Mouse (Mus musculus) midbrain, embryonic 14.5 days (tissue): ENCODE data around the gene Aadac. TPM values are rescaled to one million over a fixed set of nuclear protein-coding genes. Genes with fewer than 3 reads are reported as not detected.

Experiments
- ATAC-seq: fragments of 200-750 bp; cut with Nextera tagmentation; 2 replicates; pipeline ENCODE4 v1.8.0; 2017; ENCODE audit warnings: moderate number of reproducible peaks, moderate library complexity; ENCODE audit not compliant: low FRiP score, low TSS enrichment
- DNase-seq: peaks from one replicate; pipeline ENCODE4 v3.0.0-alpha.2; 2015
- H3K27ac ChIP-seq: fragments of 300-500 bp; sonication (generic); replicated peaks from 2 replicates; pipeline ENCODE4 v1.5.1; 2014; ENCODE audit warnings: mild to moderate bottlenecking, low read depth, low read length, moderate library complexity
- H3K27me3 ChIP-seq: fragments of 300-500 bp; sonication (generic); 2 replicates; pipeline ENCODE4 v1.6.1; 2014; ENCODE audit warnings: low read length, control low read depth, mixed read lengths; ENCODE audit not compliant: control insufficient read depth, insufficient read depth
- H3K36me3 ChIP-seq: fragments of 300-500 bp; sonication (generic); 2 replicates; pipeline ENCODE4 v1.6.1; 2014; ENCODE audit warnings: low read length, control low read depth; ENCODE audit not compliant: control insufficient read depth, insufficient read depth
- H3K4me1 ChIP-seq: fragments of 300-500 bp; sonication (generic); 2 replicates; pipeline ENCODE4 v1.6.1; 2014; ENCODE audit warnings: mild to moderate bottlenecking, antibody characterized with exemption, low read length, control low read depth; ENCODE audit not compliant: control insufficient read depth, insufficient read depth
- H3K4me2 ChIP-seq: fragments of 300-500 bp; sonication (generic); 2 replicates; pipeline ENCODE4 v1.6.1; 2014; ENCODE audit warnings: mild to moderate bottlenecking, low read length, moderate library complexity
- H3K4me3 ChIP-seq: fragments of 300-500 bp; sonication (generic); replicated peaks from 2 replicates; pipeline ENCODE4 v1.5.1; 2014; ENCODE audit warnings: low read depth, low read length
- H3K9ac ChIP-seq: fragments of 300-500 bp; sonication (generic); replicated peaks from 2 replicates; pipeline ENCODE4 v1.6.1; 2014; ENCODE audit warnings: mild to moderate bottlenecking, low read length, moderate library complexity
- H3K9me3 ChIP-seq: fragments of 300-500 bp; sonication (generic); 2 replicates; pipeline ENCODE4 v1.6.1; 2016; ENCODE audit warnings: low read length, control low read depth, mixed read lengths; ENCODE audit not compliant: control insufficient read depth
- WGBS: fragments of 180-500 bp; shearing (Covaris S2); extraction: QIAGEN DNeasy Blood & Tissue Kit; methylation state at CpG from one replicate; pipeline ENCODE4 v1.1.7; 2014; 5-methylcytosine and 5-hydroxymethylcytosine counted together
- polyA plus RNA-seq: library from polyadenylated mRNA; unstranded; fragments of >200 nt; fragmentation: Nextera tagmentation; extraction: Ambion mirVana; gene quantifications from 2 replicates; pipeline ENCODE4 v1.2.1, GENCODE M21; 2014

Gene Aadac
- polyA plus RNA-seq, 1 experiment from 2014 or later = not detected

DNA sequence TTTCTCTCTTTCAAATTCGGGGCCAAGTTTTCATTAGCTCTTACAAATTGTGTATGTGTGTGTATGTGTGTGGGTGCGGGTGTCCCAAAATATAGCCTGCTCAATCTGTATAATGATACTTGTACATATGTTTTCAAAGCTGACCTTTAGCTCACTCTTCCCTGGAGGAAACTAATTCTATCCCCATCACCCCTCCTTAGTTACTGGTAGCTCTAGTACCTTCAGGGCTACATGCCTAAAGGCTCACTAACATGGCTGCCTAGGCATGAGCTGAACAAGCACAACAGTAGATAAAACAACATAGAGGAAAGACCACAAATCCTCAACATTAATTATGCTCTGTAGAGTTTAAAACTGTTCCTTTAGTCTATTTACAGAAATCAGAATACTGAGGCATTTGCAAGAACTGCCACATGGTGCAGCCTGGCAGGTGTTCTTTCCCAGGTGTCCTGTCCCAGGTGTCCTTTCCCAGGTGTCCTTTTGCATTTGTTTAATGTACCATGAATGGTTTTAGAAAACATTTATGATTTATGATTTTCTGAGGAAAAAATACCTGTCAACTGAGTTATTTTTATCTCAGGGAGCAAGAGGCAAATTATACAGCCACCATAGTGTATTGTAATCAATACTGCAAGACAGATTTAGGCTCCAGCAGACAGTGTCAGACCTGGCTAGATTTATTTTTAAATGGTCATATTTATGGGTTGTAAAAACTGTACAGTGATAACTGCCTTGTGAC, 31.7 kb downstream of the Aadac start:
- H3K4me2 ChIP-seq = no peak overlapping the region
- H3K27me3 ChIP-seq = no peaks in the 10 kb centered on the region
- ATAC-seq (no peak), DNase-seq (no peak)
- WGBS = 89% methylated on average over 2 of the region's 2 CpGs
- H3K4me3 ChIP-seq = no peak overlapping the region
- H3K27ac ChIP-seq = no peak overlapping the region
- no peaks in the 10 kb centered on the region for H3K9me3 ChIP-seq
- H3K36me3 ChIP-seq = no peaks in the 10 kb centered on the region
- no peak overlapping the region for H3K9ac ChIP-seq
- no peaks in the 10 kb centered on the region for H3K4me1 ChIP-seq

DNA sequence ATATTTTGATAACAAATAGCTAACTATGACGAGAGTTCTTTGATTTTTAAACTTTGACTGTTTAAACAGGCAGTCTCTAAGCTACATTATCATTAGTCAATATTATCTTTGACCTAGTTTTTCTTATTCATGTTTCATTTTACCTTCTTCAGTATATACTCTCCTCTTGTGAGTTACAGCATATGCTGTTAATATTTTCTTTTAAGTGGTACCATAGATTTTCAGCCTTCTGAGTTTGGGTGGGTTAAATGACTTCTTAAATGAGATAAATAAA, 32.2 kb downstream of the Aadac start:
- no peak for ATAC-seq
- 73% methylated on average over 1 of the region's 1 CpGs for WGBS

DNA sequence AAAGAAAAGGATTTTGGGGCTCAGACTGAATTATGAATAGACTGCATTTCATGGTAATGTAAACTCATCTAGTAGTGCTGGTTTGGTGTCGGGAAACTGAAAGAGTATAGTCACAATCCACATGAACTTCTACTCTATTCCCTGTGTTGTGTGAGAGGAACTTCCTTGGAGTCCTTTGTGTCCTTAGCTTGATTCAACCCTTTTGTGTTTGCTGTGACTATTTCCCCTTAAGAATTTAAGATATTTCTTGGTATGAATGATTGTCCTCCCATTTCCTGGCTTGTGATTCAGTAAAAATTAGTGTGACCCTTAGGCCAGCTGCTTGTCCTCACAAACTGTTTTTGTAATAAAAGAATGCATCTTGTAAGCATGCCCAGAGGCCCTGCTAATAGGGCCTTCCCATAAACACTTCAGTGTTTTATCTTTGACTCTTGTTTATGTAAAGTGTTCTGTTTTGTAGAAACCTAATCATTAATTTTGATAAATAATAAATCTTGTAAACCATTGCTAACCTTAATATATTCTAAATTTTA, 53.4 kb downstream of the Aadac start:
- Histone ChIP-seq H3K4me2 (no peak overlapping the region), H3K9me3 (no peaks in the 10 kb centered on the region), H3K27ac (no peak overlapping the region), H3K27me3 (no peaks in the 10 kb centered on the region), H3K9ac (no peak overlapping the region), H3K4me3 (no peak overlapping the region), H3K4me1 (0 out of 2 replicates have a peak, but pooled peaks cover 10% of the 10 kb centered on the region), H3K36me3 (no peaks in the 10 kb centered on the region)
- ATAC-seq (no peak), DNase-seq (no peak)
- WGBS = 73% methylated on average over 1 of the region's 1 CpGs

More for the DNA sequence above, 32.2 kb downstream of the Aadac start:
- Histone ChIP-seq H3K27ac (no peak overlapping the region), H3K27me3 (no peaks in the 10 kb centered on the region), H3K4me3 (no peak overlapping the region), H3K9me3 (no peaks in the 10 kb centered on the region), H3K36me3 (no peaks in the 10 kb centered on the region), H3K4me2 (no peak overlapping the region), H3K4me1 (no peaks in the 10 kb centered on the region), H3K9ac (no peak overlapping the region)
- no peak for DNase-seq

DNA sequence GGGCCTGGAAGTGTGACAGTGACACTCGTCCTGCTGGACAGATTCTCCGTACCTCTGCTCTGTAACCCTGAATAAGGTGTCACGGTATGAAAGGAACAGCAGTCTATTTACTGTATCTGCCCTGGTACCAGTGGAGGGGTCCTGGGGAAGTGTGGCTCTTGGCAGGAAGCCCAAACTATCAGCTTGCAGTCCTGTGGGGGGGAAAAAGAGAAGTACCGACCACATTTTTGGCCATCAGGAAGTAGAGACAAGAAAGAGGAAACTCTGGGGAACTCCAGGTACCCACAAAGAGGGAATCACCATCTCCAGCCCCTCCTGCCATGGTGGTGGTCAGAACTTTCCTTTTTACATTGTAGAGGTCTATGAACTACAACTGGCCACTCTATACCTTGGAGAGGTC, 55.1 kb downstream of the Aadac start:
- no peak overlapping the region for H3K4me3 ChIP-seq
- no peak overlapping the region for H3K27ac ChIP-seq
- H3K36me3 ChIP-seq = no peaks in the 10 kb centered on the region
- H3K27me3 ChIP-seq = no peaks in the 10 kb centered on the region
- H3K9me3 ChIP-seq = no peaks in the 10 kb centered on the region
- no peak for ATAC-seq
- H3K4me1 ChIP-seq = 0 out of 2 replicates have a peak, but pooled peaks cover 10% of the 10 kb centered on the region
- 54% methylated on average over 4 of the region's 4 CpGs for WGBS
- DNase-seq = peak; percentile 2
- H3K4me2 ChIP-seq = no peak overlapping the region
- H3K9ac ChIP-seq = no peak overlapping the region

DNA sequence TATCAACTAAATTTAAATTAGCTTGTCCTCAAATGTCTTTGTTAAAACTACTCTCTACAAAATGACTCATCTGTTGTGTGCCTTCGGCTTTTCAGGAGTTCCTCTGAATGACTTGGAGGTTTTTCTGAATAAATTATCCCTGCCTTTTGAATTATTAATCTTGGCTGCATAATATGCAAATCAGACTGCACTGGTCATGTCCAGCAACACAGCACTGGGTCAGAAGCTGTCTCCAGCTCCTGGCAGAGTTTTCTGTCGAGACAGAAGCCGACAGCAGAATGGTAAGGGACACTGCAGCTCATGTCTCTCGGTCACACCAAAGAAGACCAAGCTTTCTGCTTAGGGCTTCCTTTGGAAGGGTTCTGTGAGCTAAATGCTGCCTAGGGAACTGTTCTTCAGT, 56.1 kb downstream of the Aadac start, which contains the start of gene Sucnr1:
Gene Sucnr1 (plus strand): TSS at position 222 of the 400 bp plus-strand sequence.
- no peaks in the 10 kb centered on the region for H3K9me3 ChIP-seq
- H3K4me1 ChIP-seq = 0 out of 2 replicates have a peak, but pooled peaks cover 10% of the 10 kb centered on the region
- DNase-seq = peak; percentile 56
- peak; percentile 81 for ATAC-seq
- no peaks in the 10 kb centered on the region for H3K36me3 ChIP-seq
- no peak within 1 kb of the TSS for H3K4me3 ChIP-seq
- 0 out of 2 replicates have a peak within 1 kb of the TSS, but pooled peaks have one; percentile 6 for H3K4me2 ChIP-seq
- H3K9ac ChIP-seq = no peak within 1 kb of the TSS
- 18% methylated on average over 4 of the region's 4 CpGs for WGBS
- H3K27me3 ChIP-seq = no peaks in the 10 kb centered on the region
- H3K27ac ChIP-seq = no peak within 1 kb of the TSS

DNA sequence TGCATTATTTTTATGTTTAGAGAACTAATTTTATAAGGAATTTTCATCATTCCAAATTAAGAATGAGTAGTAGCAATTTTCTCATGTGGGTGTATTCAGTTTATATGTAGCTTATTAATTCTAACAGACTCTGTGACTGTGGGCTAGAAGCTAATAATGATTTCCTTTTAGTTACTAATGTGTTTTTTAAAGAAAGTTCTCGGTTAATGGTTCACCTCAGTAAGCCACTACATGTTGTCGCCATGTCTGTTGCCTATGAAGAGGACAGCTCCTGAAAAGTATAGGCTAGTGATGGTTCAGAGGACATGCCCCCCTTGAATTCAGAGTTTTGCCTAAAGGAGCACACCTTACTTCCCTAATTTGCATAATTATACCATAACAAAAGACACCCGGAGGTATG, 57.2 kb downstream of the Aadac start:
- ATAC-seq = no peak
- H3K9me3 ChIP-seq = no peaks in the 10 kb centered on the region
- no peak overlapping the region for H3K27ac ChIP-seq
- H3K4me1 ChIP-seq = 0 out of 2 replicates have a peak, but pooled peaks cover 10% of the 10 kb centered on the region
- H3K4me2 ChIP-seq = no peak overlapping the region
- H3K9ac ChIP-seq = no peak overlapping the region
- 89% methylated on average over 3 of the region's 3 CpGs for WGBS
- DNase-seq = no peak
- H3K4me3 ChIP-seq = no peak overlapping the region
- no peaks in the 10 kb centered on the region for H3K36me3 ChIP-seq
- no peaks in the 10 kb centered on the region for H3K27me3 ChIP-seq

DNA sequence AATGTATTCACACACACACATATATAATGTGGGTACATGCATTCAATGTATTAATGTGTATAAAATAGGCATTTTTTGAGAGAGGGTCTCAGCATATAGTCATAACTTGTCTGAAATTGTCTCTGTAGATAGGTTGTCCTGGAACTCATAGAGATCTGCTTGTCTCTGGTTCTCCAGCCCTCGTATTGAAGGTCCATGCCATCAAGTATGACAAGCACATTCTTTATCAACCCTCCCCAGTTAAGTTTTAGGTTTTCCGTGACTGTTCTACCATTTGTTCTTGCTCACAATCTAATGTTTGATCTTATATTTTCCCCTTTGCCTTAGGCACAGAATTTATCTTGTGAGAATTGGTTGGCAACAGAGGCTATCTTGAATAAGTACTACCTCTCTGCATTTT, 60.2 kb downstream of the Aadac start:
- no peak overlapping the region for H3K27ac ChIP-seq
- no peak overlapping the region for H3K9ac ChIP-seq
- H3K4me1 ChIP-seq = 0 out of 2 replicates have a peak, but pooled peaks cover 5% of the 10 kb centered on the region
- no peaks in the 10 kb centered on the region for H3K9me3 ChIP-seq
- no peak overlapping the region for H3K4me2 ChIP-seq
- H3K27me3 ChIP-seq = no peaks in the 10 kb centered on the region
- no peak for ATAC-seq
- DNase-seq = no peak
- 91% methylated on average over 2 of the region's 2 CpGs for WGBS
- H3K4me3 ChIP-seq = no peak overlapping the region
- H3K36me3 ChIP-seq = no peaks in the 10 kb centered on the region
